Mouse (Mus musculus) kidney, adult 11 months (tissue): ENCODE data around the gene Cldnd2.

ENCODE experiments used
- DNase-seq: peaks from one replicate; pipeline ENCODE4 v3.0.0; 2022

Cldnd2 gene

DNA sequence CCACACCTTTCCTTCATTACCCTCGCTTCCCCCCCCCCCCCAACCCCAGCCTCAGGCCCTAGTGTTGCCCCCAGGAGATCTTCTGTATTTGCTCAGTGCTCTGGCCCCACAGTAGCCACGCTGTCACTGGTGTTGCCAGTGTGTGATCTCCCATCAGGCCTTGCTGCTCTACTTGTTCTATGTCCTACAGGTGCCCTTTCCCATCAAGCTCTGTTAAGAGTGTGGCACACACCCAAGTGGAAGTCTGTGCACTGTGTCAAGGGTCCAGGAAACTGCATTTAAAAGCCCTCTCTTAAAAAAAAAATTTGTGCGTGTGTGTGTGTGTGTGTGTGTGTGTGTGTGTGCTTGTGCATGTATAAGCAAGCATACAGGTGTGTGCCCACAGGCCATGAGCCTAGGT lies 7.7 kb downstream of the Cldnd2 start:
- DNase-seq, result peak; percentile 74

DNA sequence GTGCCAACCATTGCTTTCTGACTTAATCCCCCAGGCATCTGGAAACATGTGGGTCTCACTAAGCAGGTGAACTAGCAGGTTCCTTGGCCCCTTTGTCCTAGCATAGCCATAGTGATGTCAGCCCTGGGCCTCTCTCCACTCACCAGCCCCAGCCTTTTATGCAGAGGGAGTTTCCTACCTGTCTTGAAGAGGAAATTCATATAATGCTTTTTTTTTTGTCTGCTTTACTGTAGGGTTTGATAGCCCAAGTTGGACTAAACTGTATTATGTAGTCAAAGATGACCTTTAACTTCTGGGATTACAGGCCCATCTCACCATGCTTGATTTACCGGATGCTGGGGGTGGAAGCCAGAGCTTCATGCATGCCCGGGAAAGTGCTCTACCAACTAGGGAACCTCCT lies 9.2 kb downstream of the Cldnd2 start:
- no peak for DNase-seq

DNA sequence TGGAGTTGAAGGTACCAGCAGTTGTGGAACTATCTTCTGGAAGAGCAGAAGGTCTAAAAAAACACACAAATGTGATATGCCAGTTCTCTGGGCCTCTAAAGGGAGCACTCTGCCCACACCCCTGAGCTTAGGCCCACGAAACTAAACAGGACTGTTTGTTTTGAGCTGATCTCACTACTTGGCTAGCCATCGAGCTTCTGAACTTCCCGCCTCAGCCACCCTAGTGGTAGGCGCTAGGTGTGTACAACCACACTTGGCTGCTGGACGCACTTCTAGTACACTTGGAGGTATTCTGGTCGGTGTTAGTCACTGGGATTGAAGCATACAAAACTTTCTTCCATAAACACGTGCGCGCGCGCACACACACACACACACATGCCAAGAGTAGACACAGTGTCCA lies 11.1 kb downstream of the Cldnd2 start:
- DNase-seq, result no peak

DNA sequence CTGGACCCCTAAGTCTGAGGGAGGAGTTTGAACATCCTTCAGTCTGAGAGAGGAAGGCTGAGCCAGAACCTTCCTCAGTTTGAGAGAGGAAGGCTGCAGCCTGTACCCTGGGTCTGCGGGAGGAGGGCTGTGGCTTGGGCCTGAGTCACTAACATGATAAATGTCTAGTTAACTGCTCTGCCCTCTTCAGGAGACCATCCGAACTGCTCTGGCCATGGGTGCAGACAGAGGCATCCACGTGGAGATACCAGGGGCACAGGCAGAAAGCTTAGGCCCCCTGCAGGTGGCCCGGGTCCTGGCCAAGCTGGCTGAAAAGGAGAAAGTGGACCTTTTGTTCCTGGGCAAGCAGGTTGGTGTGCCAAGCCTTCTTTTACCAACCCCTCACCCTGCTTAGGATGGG lies 12.0 kb downstream of the Cldnd2 start:
- DNase-seq, result no peak

DNA sequence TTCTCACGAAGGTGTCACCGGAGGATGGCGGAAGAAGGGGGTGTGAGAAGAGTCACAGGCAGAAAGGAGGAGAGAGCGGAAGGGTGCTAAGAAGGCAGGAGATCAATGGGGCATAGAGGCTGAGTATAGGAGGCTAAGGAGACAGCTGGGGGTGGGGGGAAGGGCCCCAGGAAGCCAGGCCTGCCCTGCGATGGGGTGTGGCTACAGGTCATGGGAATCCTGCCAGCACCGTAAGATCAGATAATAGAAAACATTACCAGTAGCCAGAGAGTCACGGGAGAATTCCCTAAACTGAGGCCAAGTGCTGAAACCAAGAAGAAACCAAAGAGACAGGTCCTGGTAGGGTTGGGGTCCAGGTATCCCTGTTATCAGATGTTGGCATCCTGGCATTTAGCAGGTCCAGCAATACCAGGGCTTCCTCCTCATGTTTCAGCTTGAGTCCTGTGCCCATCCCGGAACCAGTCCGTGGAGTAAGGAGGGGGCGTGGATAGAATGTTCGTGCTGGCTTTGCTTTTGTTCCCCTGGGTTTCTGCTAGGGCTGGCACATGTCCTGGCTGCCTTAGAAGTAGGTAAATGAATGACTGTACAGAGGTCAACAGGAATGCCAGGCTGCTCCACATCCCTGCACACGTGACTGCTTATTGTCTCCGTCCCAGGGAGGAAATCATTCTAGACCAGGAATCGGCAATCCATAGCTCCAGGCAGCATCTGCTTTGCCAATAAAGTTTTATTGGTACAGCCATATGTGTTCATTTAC lies 13.2 kb downstream of the Cldnd2 start:
- peak; percentile 90 for DNase-seq

DNA sequence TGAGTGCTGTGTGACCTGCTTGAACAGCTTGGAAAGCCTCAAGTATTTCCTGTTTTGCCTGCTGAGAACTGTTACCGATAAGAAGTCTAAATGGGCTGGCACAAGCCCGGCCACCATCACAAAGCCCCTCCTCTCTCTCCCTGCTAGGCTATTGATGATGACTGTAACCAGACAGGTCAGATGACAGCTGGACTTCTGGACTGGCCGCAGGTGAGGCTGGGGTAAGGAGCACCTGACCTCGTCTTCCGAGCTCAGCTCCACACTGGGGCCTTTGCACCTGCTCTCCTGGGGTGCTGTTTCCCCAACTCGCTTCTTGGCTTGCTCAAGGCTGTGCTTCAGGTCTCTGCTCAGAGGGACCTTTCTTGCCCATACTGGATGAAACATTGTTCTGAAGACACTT lies 13.8 kb downstream of the Cldnd2 start:
- DNase-seq, result peak; percentile 59

DNA sequence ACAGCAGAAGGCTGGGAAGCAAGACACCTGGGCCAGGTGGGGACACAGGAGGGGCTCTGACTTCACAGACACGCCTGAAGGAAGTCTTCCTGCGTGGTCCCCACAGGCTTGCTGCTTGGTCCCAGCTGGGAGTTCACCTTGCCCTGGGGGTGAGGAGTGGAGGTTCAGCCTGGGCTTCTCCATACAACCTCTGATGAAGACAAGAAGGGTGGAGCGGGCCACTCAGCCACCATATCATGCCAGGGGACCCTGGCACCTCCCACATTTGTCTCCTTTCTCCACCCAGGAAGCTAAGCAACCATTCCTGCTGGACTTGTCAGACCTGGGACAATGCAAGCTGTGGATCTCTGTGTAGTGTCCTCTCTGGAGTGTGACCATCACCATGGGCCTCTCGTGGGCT lies 22.3 kb downstream of the Cldnd2 start, which contains the start of gene Vsig10l:
Gene Vsig10l (plus strand): TSS at position 301 of the 400 bp plus-strand sequence.
- DNase-seq, result no peak

DNA sequence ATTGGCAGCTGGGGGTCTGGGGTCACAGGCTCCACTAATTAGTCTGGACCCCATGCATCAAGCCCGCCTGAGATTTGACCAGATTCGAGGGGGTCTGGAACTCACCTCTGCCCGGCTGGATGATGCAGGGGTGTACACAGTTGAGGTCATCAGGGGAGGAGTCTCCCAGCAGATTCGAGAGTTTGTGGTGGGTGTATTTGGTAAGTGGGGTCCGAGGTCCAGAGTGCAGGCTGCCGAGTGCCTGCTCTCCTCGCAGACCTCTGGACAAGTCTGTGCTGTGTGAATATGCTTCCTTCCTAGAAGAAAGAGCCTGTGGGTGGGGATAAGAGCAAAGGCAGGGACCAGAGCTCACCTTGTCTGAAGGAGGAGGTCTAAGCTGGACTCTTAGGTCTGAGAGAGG lies 23.4 kb downstream of the Cldnd2 start:
- peak; percentile 54 for DNase-seq

DNA sequence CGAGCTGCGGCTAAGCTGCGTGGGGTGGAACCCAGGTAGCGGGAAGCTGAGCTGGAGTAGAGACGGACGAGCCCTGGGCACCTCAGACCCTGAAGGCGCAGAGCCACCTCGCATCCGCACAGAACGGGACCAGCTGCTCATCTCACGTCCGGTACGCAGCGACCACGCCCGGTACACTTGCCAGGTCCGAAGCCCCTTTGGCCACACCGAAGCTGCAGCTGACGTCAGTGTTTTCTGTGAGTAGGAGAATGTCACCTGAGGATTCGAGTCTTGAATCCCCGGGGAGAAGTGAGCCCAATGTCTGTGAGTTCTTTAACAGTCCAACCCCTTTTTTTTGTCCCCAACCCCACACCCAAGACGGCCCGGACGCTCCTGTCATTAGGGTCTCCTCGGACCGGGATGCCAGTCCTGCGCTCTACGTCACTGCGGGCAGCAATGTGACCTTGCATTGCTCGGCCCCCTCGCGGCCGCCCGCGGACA lies 24.3 kb downstream of the Cldnd2 start:
- no peak for DNase-seq

DNA sequence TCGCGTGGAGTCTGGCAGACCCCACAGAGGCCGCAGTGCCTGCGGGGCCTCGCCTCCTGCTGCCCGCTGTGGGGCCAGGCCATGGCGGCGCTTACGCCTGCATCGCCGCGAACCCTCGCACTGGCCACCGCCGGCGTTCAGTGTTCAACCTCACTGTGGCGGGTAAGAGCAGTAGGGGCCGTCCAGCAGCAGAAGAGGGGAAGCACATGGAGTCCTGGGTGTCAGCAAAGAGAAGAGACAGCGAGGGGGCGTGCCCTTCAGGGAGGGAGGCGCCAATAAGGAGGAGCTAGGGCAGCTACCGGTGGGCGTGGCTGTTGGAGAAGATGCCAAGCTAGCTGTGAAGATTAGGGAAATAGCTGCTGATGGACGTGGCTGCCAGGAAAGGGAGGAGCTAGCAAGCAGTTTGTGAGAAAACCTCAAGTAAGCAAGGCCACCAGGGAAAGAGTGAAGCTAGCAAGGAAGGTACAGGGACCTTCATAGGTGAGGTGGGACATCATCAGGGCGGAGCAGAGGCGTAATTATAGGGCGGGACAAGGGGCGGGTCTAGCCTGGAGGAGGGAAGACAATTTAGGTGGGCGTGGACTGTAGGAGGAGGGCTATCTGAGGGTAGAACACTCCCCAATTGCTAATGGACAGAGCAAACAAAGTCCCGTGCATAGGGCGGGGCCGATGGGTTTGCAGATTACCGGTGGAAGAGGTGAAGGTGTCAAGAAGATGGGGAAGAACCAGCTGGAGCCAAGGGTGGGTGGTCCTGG lies 24.9 kb downstream of the Cldnd2 start:
- DNase-seq, result peak; percentile 95

DNA sequence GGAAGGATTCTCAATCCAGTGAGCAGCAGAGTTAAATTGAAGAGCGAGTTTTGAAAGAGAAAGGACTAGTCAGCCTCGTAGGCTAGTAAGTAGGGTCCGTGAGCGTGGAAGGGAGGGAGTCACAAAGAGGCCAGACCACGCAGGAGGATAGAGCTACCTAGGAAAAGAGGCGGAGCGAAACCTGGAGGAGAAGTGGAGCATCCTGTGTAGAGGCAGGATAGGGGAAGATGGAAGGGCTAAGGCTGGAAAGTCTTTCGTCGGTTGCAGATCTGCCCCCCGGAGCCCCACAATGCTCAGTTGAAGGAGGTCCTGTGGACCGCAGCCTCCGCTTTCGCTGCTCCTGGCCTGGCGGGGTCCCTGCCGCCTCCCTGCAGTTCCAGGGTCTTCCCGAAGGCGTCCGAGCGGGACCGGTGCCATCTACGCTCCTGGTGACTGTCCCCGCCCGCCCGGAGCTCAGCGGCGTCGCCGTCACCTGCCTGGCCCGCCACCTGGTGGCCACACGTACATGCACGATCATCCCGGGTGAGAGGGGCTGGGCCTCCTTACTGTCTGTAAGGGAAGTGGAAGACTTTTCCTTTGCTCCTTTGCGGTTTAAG lies 25.6 kb downstream of the Cldnd2 start:
- peak; percentile 68 for DNase-seq

DNA sequence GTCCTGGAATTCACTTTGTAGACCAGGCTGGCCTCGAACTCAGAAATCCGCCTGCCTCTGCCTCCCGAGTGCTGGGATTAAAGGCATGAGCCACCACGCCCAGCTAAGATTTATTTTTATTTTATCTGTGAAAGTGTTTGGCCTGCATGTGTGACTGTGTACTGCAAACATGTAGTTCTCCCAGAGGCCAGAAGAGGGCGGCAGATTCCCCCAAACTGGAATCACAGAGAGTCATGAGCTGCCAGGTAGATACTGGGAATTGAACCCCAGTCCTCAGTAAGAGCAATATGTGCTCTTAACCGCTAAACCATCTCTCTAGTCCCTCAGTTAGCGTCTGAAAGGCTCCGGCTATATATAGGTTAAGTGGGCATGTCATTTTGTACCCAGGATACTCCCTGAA lies 29.8 kb downstream of the Cldnd2 start:
- DNase-seq, result no peak

DNA sequence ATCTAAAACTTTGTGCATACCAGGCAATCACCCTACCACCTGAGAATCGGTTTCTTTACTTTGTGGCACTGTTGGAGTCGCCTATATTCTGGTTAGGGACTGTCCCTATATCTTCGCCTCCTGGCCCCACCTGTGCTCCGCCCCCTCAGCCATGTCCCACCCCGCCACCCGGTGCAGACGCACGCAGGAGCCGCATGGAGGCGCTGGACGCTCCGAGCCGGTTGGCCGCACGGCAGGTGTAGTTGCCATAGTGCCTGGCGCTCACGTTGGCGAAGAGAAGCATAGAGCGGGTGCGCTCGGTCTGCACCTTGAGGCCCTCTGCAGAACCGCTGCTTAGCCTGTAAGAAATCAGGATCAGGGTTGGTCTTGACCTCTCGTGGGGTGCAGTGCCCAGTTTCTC lies 35.1 kb downstream of the Cldnd2 start:
- no peak for DNase-seq

DNA sequence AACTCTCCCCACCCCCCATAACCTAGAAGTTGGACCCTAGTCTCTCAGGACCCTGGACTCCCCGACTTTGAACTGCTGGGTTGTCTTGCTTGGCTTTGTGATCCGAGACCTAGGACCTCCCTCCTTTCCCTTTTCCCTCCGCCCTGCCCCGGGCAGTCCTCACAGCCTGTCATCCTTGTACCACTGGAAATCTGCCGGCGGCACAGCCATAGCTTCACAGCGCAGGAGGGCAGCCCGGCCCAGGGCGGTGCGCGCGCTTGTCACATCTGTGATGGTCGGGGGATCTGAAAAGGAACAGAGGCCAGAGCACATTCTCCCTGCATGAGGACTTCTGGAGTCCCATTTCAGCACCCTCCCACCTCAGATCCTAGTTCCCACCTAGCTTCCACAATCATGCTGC lies 35.8 kb downstream of the Cldnd2 start:
- DNase-seq, result no peak

DNA sequence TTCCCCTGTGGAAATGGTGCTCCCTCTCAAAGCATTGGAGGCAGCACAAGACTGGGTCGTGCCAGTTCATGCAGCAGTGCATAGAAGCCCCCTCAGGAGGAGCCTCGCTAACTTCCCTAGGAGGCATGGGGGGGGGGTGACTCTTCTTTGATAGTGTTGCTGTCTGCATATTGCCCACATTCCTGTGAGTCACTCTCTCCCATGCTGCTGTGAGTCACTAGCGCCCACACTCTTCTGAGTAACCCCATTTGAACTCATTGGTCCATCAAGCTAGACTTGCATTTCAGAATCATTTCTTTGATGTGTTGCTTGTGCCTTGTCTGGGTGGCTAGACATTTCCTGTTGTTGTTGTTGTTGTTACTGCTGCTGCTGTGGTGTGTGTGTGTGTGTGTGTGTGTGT lies 40.6 kb downstream of the Cldnd2 start:
- DNase-seq, result no peak

DNA sequence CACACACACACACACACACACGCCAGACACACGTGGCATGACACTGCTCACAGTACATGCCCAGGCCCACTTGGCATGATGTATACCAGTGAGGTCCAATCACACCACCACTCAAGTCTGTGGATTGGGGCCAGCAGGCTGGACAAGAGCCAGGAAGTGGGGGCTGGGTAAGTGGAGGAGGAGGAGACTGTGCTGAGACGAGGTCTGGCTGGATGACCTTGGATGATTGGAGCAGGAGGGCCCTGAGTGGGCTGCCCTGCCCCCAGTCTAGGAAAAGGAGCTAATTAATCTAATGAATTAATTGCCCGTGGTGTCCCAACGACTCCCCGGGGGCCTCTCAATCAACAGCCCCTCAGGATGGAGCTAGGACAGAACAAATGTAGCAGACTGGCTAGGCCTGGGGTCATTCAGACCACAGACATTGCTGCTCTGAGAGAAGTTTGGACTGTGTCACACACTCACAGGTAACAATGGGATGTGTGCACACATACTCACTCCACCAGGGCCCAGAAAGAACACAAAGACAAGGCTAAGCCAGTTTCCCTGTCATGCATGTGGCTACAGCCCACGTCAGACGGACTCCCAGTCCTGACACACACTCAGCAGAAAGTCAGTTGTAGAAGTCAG lies 41.6 kb downstream of the Cldnd2 start:
- DNase-seq, result peak; percentile 23

DNA sequence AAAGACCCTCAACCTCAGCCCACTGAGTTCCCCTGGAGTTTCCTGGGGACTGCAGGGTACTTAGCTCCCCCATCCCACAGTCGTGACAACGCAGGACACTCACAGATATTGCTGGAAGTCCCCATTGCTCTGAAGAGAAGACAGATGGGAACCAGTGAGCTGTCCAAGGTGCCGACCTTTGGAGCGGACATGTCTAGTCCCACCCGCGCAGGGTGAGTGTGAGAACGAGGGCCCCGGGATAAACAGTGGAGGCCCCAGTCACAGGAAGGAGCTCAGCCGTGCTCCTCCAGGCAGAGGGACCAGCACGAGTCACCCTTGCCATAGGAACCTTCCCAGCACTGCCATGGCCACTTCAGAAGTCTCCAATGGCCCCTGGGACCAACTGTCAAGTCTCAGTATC lies 42.7 kb downstream of the Cldnd2 start:
- DNase-seq, result no peak

DNA sequence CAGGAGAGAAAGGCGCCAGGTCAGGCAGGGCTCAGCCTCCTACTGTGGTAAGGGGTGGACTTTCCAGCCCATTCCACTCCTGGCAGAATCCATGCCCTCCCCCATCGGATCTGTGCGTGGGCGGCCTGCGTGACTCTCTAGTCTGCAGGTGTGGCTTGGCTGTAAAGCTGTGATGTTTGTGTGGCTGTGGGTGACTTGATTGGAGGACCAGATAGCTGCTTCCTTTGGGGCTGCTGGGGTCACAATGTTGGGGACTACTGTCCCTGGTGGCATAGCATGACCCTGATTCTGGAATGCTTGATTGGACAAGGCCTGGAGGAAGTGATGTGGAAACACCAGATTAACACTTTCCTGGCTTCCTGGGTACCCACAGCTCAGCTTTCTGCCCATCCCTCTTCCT lies 48.1 kb downstream of the Cldnd2 start:
- no peak for DNase-seq

DNA sequence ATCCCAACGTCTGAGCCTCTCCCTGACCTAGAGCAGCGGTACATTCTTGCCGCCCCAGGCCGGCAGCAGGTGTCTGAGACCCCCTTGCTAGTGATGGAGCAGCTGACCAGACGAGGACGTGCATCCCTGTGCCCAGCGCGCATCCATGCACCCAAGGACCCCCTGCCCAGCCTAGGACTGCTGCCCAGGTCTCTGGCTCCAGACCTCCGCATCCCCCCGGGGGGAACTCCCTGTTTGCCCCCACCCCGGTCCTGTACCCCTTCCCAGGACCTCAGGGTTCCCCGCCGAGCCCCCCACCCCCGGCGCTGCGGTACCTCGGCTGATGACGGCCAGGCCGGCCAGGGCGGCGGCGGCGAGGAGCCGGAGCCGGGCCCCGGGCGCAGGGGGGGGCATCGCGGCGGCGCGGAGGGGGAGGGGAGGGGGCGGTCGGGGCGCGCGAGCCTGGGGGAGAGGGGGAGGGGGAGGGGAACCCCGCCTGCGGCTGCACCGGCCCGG lies 49.1 kb downstream of the Cldnd2 start, which contains the start of gene Iglon5:
Gene Iglon5 (minus strand): TSS at position 445 of the 495 bp plus-strand sequence.
- DNase-seq, result no peak

DNA sequence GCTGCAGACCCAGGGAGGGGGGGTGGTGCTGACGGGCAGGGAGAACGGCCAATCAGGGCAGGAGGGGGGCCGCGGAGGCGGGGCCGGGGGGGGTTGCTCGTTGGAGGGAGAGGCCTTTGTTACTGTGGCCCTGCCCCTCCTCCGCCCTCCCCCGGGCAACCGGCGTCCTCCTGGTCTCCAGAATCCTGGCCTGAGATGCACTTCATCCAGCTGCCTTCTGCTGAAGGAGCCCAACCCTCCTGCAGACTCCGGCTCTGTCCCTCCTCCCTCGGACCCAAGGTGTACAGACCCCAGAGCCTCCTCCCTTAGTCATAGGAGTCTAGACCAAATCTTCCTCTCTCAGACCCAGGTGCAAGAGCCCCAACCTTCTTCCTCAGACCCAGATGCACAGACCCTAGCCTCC lies 49.6 kb downstream of the Cldnd2 start:
- DNase-seq, result no peak

DNA sequence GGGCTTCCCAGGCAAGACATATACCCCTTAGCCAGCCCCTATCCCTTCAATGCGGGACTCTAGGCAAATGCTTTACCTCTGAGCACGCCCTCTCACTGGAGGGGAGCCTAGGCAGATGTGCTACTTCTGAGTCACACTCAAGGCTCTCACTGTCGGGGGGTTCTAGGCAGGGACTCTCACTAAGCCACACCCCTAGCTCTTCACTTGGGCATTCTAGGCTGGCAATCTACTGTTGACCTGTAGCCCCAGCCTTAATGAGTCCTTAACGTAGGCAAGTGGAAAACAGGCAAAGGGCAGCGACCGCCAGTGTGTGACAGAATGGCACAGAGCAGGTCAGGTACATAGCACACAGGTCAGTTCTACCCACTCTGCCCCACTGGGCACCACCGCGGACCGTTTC lies 50.3 kb downstream of the Cldnd2 start:
- DNase-seq, result no peak
